Mouse (Mus musculus) lung, embryonic 14.5 days (tissue): ENCODE data around the gene Scrn3. TPM values are rescaled to one million over a fixed set of nuclear protein-coding genes. Genes with fewer than 3 reads are reported as not detected.

Experiments
- ATAC-seq: fragments of 200-750 bp; cut with Nextera tagmentation; 2 replicates; pipeline ENCODE4 v1.8.0; 2017; ENCODE audit warnings: mild to moderate bottlenecking, moderate TSS enrichment, moderate library complexity; ENCODE audit not compliant: insufficient read depth
- DNase-seq: peaks from one replicate; pipeline ENCODE4 v3.0.0-alpha.2; 2015
- H3K27ac ChIP-seq: fragments of 300-500 bp; sonication (generic); 2 replicates; pipeline ENCODE4 v1.5.1; 2014; ENCODE audit warnings: low read depth, mild to moderate bottlenecking, moderate library complexity
- H3K27me3 ChIP-seq: fragments of 300-500 bp; sonication (generic); 2 replicates; pipeline ENCODE4 v1.6.1; 2014; ENCODE audit warnings: low read length, control low read depth; ENCODE audit not compliant: insufficient read depth
- H3K36me3 ChIP-seq: fragments of 300-500 bp; sonication (generic); 2 replicates; pipeline ENCODE4 v1.6.1; 2014; ENCODE audit warnings: control low read depth; ENCODE audit not compliant: insufficient read depth
- H3K4me1 ChIP-seq: fragments of 300-500 bp; sonication (generic); 2 replicates; pipeline ENCODE4 v1.6.1; 2014; ENCODE audit warnings: antibody characterized with exemption, control low read depth; ENCODE audit not compliant: insufficient read depth
- H3K4me2 ChIP-seq: fragments of 300-500 bp; sonication (generic); 2 replicates; pipeline ENCODE4 v1.6.1; 2014; ENCODE audit warnings: mild to moderate bottlenecking
- H3K4me3 ChIP-seq: fragments of 300-500 bp; sonication (generic); 2 replicates; pipeline ENCODE4 v1.5.1; 2014; ENCODE audit warnings: low read depth, low read length
- H3K9ac ChIP-seq: fragments of 300-500 bp; sonication (generic); 2 replicates; pipeline ENCODE4 v1.6.1; 2014
- H3K9me3 ChIP-seq: fragments of 300-500 bp; sonication (generic); 2 replicates; pipeline ENCODE4 v1.6.1; 2016; ENCODE audit warnings: low read depth, low read length, control low read depth
- CTCF ChIP-seq: IDR thresholded peaks from 2 replicates; pipeline ENCODE4 v1.5.1; 2016; ENCODE audit warnings: antibody characterized with exemption, low read depth
- WGBS: fragments of 180-500 bp; shearing (Covaris S2); extraction: QIAGEN DNeasy Blood & Tissue Kit; methylation state at CpG from one replicate; pipeline ENCODE4 v1.1.7; 2014; 5-methylcytosine and 5-hydroxymethylcytosine counted together
- polyA plus RNA-seq: library from polyadenylated mRNA; unstranded; fragments of >200 nt; fragmentation: Nextera tagmentation; extraction: Ambion mirVana; gene quantifications from 2 replicates; pipeline ENCODE4 v1.2.1, GENCODE M21; 2014

Gene Scrn3
- polyA plus RNA-seq, 1 experiment from 2014 or later: 15.0 TPM

GRCm38 (mm10) chr2:73385172-73385571 is 72.8 kb downstream of the Scrn3 start:
- 0 out of 2 replicates have a peak overlapping the region, but pooled peaks have one; percentile 67 for H3K4me3 ChIP-seq
- DNase-seq (no peak), ATAC-seq (no peak)
- H3K9me3 ChIP-seq: no peaks in the 10 kb centered on the region
- no peaks in the 10 kb centered on the region for H3K4me1 ChIP-seq
- H3K4me2 ChIP-seq: peak overlapping the region; percentile 99
- H3K27ac ChIP-seq: no peak overlapping the region
- H3K36me3 ChIP-seq: no peaks in the 10 kb centered on the region
- peak overlapping the region; percentile 57 for H3K9ac ChIP-seq
- 73% methylated on average over 4 of the region's 4 CpGs for WGBS
- no peaks in the 10 kb centered on the region for H3K27me3 ChIP-seq
- TF ChIP-seq CTCF: no peak

- TF ChIP-seq CTCF: no peak
- Histone ChIP-seq H3K9me3 (no peaks in the 10 kb centered on the region), H3K36me3 (no peaks in the 10 kb centered on the region), H3K4me2 (peak overlapping the region; percentile 99), H3K4me3 (peak overlapping the region; percentile 67), H3K27ac (peak overlapping the region; percentile 48), H3K9ac (peak overlapping the region; percentile 57), H3K27me3 (no peaks in the 10 kb centered on the region), H3K4me1 (no peaks in the 10 kb centered on the region)
- no peak for ATAC-seq
- no peak for DNase-seq
- 1% methylated on average over 29 of the region's 29 CpGs for WGBS
These were observed 73.4 kb downstream of the Scrn3 start for GRCm38 (mm10) chr2:73385641-73386355.

GRCm38 (mm10) chr2:73386356-73387046 is 74.1 kb downstream of the Scrn3 start, which contains the start of gene Gpr155:
Gpr155 (minus strand) TSS chr2:73386572.
- TF ChIP-seq CTCF: no peak
- H3K4me2 ChIP-seq: peak within 1 kb of the TSS; percentile 99
- DNase-seq (peak; percentile 99), ATAC-seq (peak; percentile 99)
- under 1% methylated on average over 38 of the region's 44 CpGs for WGBS
- H3K4me1 ChIP-seq: no peaks in the 10 kb centered on the region
- H3K36me3 ChIP-seq: no peaks in the 10 kb centered on the region
- peak within 1 kb of the TSS; percentile 55 for H3K27ac ChIP-seq
- H3K4me3 ChIP-seq: peak within 1 kb of the TSS; percentile 67
- no peaks in the 10 kb centered on the region for H3K9me3 ChIP-seq
- H3K27me3 ChIP-seq: no peaks in the 10 kb centered on the region
- peak within 1 kb of the TSS; percentile 57 for H3K9ac ChIP-seq

Other genes with a start within 250 kb of the Scrn3 start
- 79.2 and 80.9 TPM in 2 replicates for gene Ola1, start 93.7 kb upstream of the Scrn3 start, polyA plus RNA-seq
- gene Sp9, start 40.7 kb upstream of the Scrn3 start, polyA plus RNA-seq: not detected in 2 replicates
- 20.9 and 23.8 TPM in 2 replicates for gene Cir1, start 100 bp downstream of the Scrn3 start, polyA plus RNA-seq
- gene Gpr155, start 74.0 kb downstream of the Scrn3 start, polyA plus RNA-seq: 6.2 and 6.9 TPM in 2 replicates
- 14.8 and 15.8 TPM in 2 replicates for gene Wipf1, start 217.1 kb downstream of the Scrn3 start, polyA plus RNA-seq